Mouse (Mus musculus) lung, adult 10 weeks (tissue): ENCODE data around the gene Tha1. TPM values are rescaled to one million over a fixed set of nuclear protein-coding genes. Genes with fewer than 3 reads are reported as not detected.

Experiments
- polyA plus RNA-seq: library from polyadenylated mRNA; stranded (reverse); fragments of 350-450 nt; fragmentation: Illumina TruSeq; extraction: RNeasy Lipid Tissue Mini Kit (QIAGEN cat#74804); gene quantifications from one replicate; pipeline ENCODE4 v1.2.3, GENCODE M21; 2014; ENCODE audit warnings: low read depth, low replicate concordance; ENCODE audit not compliant: insufficient read depth

Tha1 gene
- 4.5 TPM for polyA plus RNA-seq

DNA sequence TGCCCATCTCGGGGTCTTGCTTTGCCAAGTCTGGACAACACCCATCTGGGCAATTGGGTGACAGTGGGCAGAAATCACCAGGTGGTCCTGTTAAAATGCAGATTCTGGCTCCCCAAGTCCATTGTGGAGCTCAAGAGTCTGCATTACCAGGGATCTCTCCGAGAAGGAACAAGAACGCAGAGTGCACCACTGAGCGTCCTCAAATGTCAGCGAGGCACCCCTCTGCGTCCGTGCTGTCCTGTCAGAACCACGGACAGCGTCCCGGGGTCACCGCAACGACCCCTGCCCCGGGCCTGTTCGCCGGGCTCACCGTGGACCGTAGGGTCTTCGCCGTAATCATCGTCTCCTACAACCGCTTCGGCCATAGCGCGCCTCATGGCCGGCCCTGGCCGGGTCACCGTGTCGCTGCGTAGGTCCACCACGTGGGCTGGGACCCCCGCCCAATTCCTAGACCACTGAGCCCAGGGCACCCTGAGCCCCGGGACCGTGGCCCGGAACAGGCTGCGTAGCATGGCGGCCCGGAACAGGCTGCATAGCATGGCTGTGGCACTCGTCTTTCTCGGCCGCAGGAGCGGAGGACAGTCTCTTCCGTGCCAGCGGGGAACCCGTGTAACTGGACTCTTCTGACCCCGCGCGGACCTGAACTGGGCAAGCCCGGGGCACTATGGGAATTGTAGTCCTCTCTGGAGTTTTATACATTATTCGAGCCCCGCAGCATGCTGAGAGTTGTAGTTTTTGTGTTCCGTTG is at the start of gene Tha1:
Gene Tha1 (minus strand): TSS at position 621 of the 748 bp plus-strand sequence.

GRCm38 (mm10) chr11:117860601-117861000 is 12.7 kb downstream of the Tha1 start, which contains the start of gene Tmem235:
Tmem235 (plus strand) TSS chr11:117860752.

GRCm38 (mm10) chr11:117848985-117849671 is 24.2 kb downstream of the Tha1 start, which contains the start of gene Birc5:
Birc5 (plus strand) TSS chr11:117849251.

GRCm38 (mm10) chr11:117825333-117826101 is 47.8 kb downstream of the Tha1 start, which contains the start of the genes Afmid and Tk1:
Afmid (plus strand) TSS chr11:117825924.
Tk1 (minus strand) TSS chr11:117826092.

Other genes with a start within 250 kb of the Tha1 start
- 4.4 TPM for gene Tnrc6c, start 219.2 kb downstream of the Tha1 start, polyA plus RNA-seq
- gene Tmc8, start 91.4 kb downstream of the Tha1 start, polyA plus RNA-seq: 1.9 TPM
- 23.9 TPM for gene Tmc6, start 91.3 kb downstream of the Tha1 start, polyA plus RNA-seq
- not detected for gene 6030468B19Rik, start 75.8 kb downstream of the Tha1 start, polyA plus RNA-seq
- gene Gm20708, start 63.8 kb downstream of the Tha1 start, polyA plus RNA-seq: not detected
- 107 TPM for gene Syngr2, start 63.8 kb downstream of the Tha1 start, polyA plus RNA-seq
- gene Afmid, start 47.6 kb downstream of the Tha1 start, polyA plus RNA-seq: 2.4 TPM
- gene Tk1, start 47.4 kb downstream of the Tha1 start, polyA plus RNA-seq: 3.5 TPM
- gene Birc5, start 24.2 kb downstream of the Tha1 start, polyA plus RNA-seq: 2.8 TPM
- gene Tmem235, start 12.7 kb downstream of the Tha1 start, polyA plus RNA-seq: not detected
- 16.6 TPM for gene Socs3, start 96.6 kb upstream of the Tha1 start, polyA plus RNA-seq
- gene Pgs1, start 112.8 kb upstream of the Tha1 start, polyA plus RNA-seq: 45.7 TPM